Mouse (Mus musculus) midbrain, embryonic 14.5 days (tissue): ENCODE measurements around the gene Gm45716. TPM values are rescaled to one million over a fixed set of nuclear protein-coding genes. Genes with fewer than 3 reads are reported as not detected.

ENCODE experiments used
- ATAC-seq: fragments of 200-750 bp; cut with Nextera tagmentation; 2 replicates; pipeline ENCODE4 v1.8.0; 2017; ENCODE audit warnings: moderate number of reproducible peaks, moderate library complexity; ENCODE audit not compliant: low FRiP score, low TSS enrichment
- DNase-seq: peaks from one replicate; pipeline ENCODE4 v3.0.0-alpha.2; 2015
- H3K27ac ChIP-seq: fragments of 300-500 bp; sonication (generic); replicated peaks from 2 replicates; pipeline ENCODE4 v1.5.1; 2014; ENCODE audit warnings: mild to moderate bottlenecking, low read depth, low read length, moderate library complexity
- H3K27me3 ChIP-seq: fragments of 300-500 bp; sonication (generic); 2 replicates; pipeline ENCODE4 v1.6.1; 2014; ENCODE audit warnings: low read length, control low read depth, mixed read lengths; ENCODE audit not compliant: control insufficient read depth, insufficient read depth
- H3K36me3 ChIP-seq: fragments of 300-500 bp; sonication (generic); 2 replicates; pipeline ENCODE4 v1.6.1; 2014; ENCODE audit warnings: low read length, control low read depth; ENCODE audit not compliant: control insufficient read depth, insufficient read depth
- H3K4me1 ChIP-seq: fragments of 300-500 bp; sonication (generic); 2 replicates; pipeline ENCODE4 v1.6.1; 2014; ENCODE audit warnings: mild to moderate bottlenecking, antibody characterized with exemption, low read length, control low read depth; ENCODE audit not compliant: control insufficient read depth, insufficient read depth
- H3K4me2 ChIP-seq: fragments of 300-500 bp; sonication (generic); 2 replicates; pipeline ENCODE4 v1.6.1; 2014; ENCODE audit warnings: mild to moderate bottlenecking, low read length, moderate library complexity
- H3K4me3 ChIP-seq: fragments of 300-500 bp; sonication (generic); replicated peaks from 2 replicates; pipeline ENCODE4 v1.5.1; 2014; ENCODE audit warnings: low read depth, low read length
- H3K9ac ChIP-seq: fragments of 300-500 bp; sonication (generic); replicated peaks from 2 replicates; pipeline ENCODE4 v1.6.1; 2014; ENCODE audit warnings: mild to moderate bottlenecking, low read length, moderate library complexity
- H3K9me3 ChIP-seq: fragments of 300-500 bp; sonication (generic); 2 replicates; pipeline ENCODE4 v1.6.1; 2016; ENCODE audit warnings: low read length, control low read depth, mixed read lengths; ENCODE audit not compliant: control insufficient read depth
- WGBS: fragments of 180-500 bp; shearing (Covaris S2); extraction: QIAGEN DNeasy Blood & Tissue Kit; methylation state at CpG from one replicate; pipeline ENCODE4 v1.1.7; 2014; 5-methylcytosine and 5-hydroxymethylcytosine counted together
- polyA plus RNA-seq: library from polyadenylated mRNA; unstranded; fragments of >200 nt; fragmentation: Nextera tagmentation; extraction: Ambion mirVana; gene quantifications from 2 replicates; pipeline ENCODE4 v1.2.1, GENCODE M21; 2014

Gene Gm45716
- polyA plus RNA-seq, 1 experiment from 2014 or later = 29.6 TPM

GRCm38 (mm10) chr11:90227000-90227922 lies 39.8 kb downstream of the Gm45716 start:
- H3K4me1 ChIP-seq = peaks cover 1% of the 10 kb centered on the region; the same call in 1 of the 2 replicates
- DNase-seq (peak; percentile 26), ATAC-seq (no peak)
- H3K27ac ChIP-seq = no peak overlapping the region
- no peak overlapping the region for H3K4me2 ChIP-seq
- no peak overlapping the region for H3K4me3 ChIP-seq
- no peaks in the 10 kb centered on the region for H3K36me3 ChIP-seq
- no peaks in the 10 kb centered on the region for H3K27me3 ChIP-seq
- no peaks in the 10 kb centered on the region for H3K9me3 ChIP-seq
- H3K9ac ChIP-seq = no peak overlapping the region
- WGBS = 43% methylated on average over 12 of the region's 12 CpGs

- 85% methylated on average over 9 of the region's 9 CpGs for WGBS
- H3K9ac ChIP-seq = no peak overlapping the region
- no peaks in the 10 kb centered on the region for H3K36me3 ChIP-seq
- peaks cover 3% of the 10 kb centered on the region; the same call in 1 of the 2 replicates for H3K4me1 ChIP-seq
- H3K27ac ChIP-seq = no peak overlapping the region
- H3K27me3 ChIP-seq = no peaks in the 10 kb centered on the region
- DNase-seq (no peak), ATAC-seq (no peak)
- H3K4me2 ChIP-seq = no peak overlapping the region
- H3K9me3 ChIP-seq = no peaks in the 10 kb centered on the region
- no peak overlapping the region for H3K4me3 ChIP-seq
Measured at GRCm38 (mm10) chr11:90228251-90228949, 40.9 kb downstream of the Gm45716 start.

GRCm38 (mm10) chr11:90229800-90230199 lies 42.3 kb downstream of the Gm45716 start:
- Histone ChIP-seq H3K4me2 (no peak overlapping the region), H3K4me3 (no peak overlapping the region), H3K9me3 (no peaks in the 10 kb centered on the region), H3K27ac (no peak overlapping the region), H3K9ac (no peak overlapping the region), H3K36me3 (no peaks in the 10 kb centered on the region), H3K4me1 (peaks cover 3% of the 10 kb centered on the region; the same call in 1 of the 2 replicates), H3K27me3 (no peaks in the 10 kb centered on the region)
- no peak for DNase-seq
- ATAC-seq = no peak

- Histone ChIP-seq H3K9me3 (no peaks in the 10 kb centered on the region), H3K9ac (no peak overlapping the region), H3K36me3 (no peaks in the 10 kb centered on the region), H3K4me1 (peaks cover 3% of the 10 kb centered on the region; the same call in 1 of the 2 replicates), H3K4me2 (no peak overlapping the region), H3K27me3 (no peaks in the 10 kb centered on the region), H3K4me3 (no peak overlapping the region), H3K27ac (no peak overlapping the region)
- DNase-seq (no peak), ATAC-seq (no peak)
- WGBS = 71% methylated on average over 2 of the region's 2 CpGs
Measured at GRCm38 (mm10) chr11:90230671-90231070, 43.2 kb downstream of the Gm45716 start.

- no peak overlapping the region for H3K4me2 ChIP-seq
- H3K4me1 ChIP-seq = peaks cover 3% of the 10 kb centered on the region; the same call in 1 of the 2 replicates
- no peak for DNase-seq
- no peak overlapping the region for H3K9ac ChIP-seq
- no peak for ATAC-seq
- no peak overlapping the region for H3K27ac ChIP-seq
- no peaks in the 10 kb centered on the region for H3K9me3 ChIP-seq
- 76% methylated on average over 2 of the region's 2 CpGs for WGBS
- H3K27me3 ChIP-seq = no peaks in the 10 kb centered on the region
- no peaks in the 10 kb centered on the region for H3K36me3 ChIP-seq
- H3K4me3 ChIP-seq = no peak overlapping the region
Measured at GRCm38 (mm10) chr11:90231631-90232030, 44.1 kb downstream of the Gm45716 start.

- no peak overlapping the region for H3K27ac ChIP-seq
- no peaks in the 10 kb centered on the region for H3K9me3 ChIP-seq
- no peak overlapping the region for H3K4me2 ChIP-seq
- DNase-seq (no peak), ATAC-seq (no peak)
- no peaks in the 10 kb centered on the region for H3K36me3 ChIP-seq
- H3K4me1 ChIP-seq = peaks cover 7% of the 10 kb centered on the region; the same call in 1 of the 2 replicates
- H3K9ac ChIP-seq = no peak overlapping the region
- 66% methylated on average over 4 of the region's 4 CpGs for WGBS
- no peaks in the 10 kb centered on the region for H3K27me3 ChIP-seq
- no peak overlapping the region for H3K4me3 ChIP-seq
Measured at GRCm38 (mm10) chr11:90232685-90233084, 45.2 kb downstream of the Gm45716 start.

GRCm38 (mm10) chr11:90235221-90235620 lies 47.7 kb downstream of the Gm45716 start:
- ATAC-seq (no peak), DNase-seq (no peak)
- WGBS = 91% methylated on average over 5 of the region's 5 CpGs
- Histone ChIP-seq H3K4me2 (no peak overlapping the region), H3K4me1 (peaks cover 8% of the 10 kb centered on the region; the same call in 1 of the 2 replicates), H3K36me3 (no peaks in the 10 kb centered on the region), H3K4me3 (no peak overlapping the region), H3K9me3 (no peaks in the 10 kb centered on the region), H3K27me3 (no peaks in the 10 kb centered on the region), H3K9ac (no peak overlapping the region), H3K27ac (no peak overlapping the region)

GRCm38 (mm10) chr11:90237616-90238015 lies 50.1 kb downstream of the Gm45716 start:
- no peak overlapping the region for H3K9ac ChIP-seq
- H3K9me3 ChIP-seq = no peaks in the 10 kb centered on the region
- H3K4me3 ChIP-seq = no peak overlapping the region
- H3K4me2 ChIP-seq = no peak overlapping the region
- H3K4me1 ChIP-seq = peaks cover 5% of the 10 kb centered on the region; the same call in 1 of the 2 replicates
- H3K27ac ChIP-seq = no peak overlapping the region
- ATAC-seq (no peak), DNase-seq (peak; percentile 33)
- 41% methylated on average over 5 of the region's 5 CpGs for WGBS
- H3K36me3 ChIP-seq = no peaks in the 10 kb centered on the region
- H3K27me3 ChIP-seq = no peaks in the 10 kb centered on the region
